Mouse (Mus musculus) G1E (cell line): ENCODE data around the gene Zfp37.

Source experiments
- CTCF ChIP-seq: IDR thresholded peaks from 2 replicates; pipeline ENCODE4 v1.5.1; 2012; ENCODE audit warnings: low read depth, low read length, inconsistent platforms, mixed read lengths
- GATA1 ChIP-seq: IDR thresholded peaks from 2 replicates; pipeline ENCODE4 v1.6.1; 2012; ENCODE audit warnings: borderline replicate concordance, low read length, inconsistent platforms, mixed read lengths
- GATA2 ChIP-seq: IDR thresholded peaks from 2 replicates; pipeline ENCODE4 v1.6.1; 2012; ENCODE audit warnings: low read depth, low read length, inconsistent platforms, borderline replicate concordance
- POLR2AphosphoS5 ChIP-seq: IDR thresholded peaks from 2 replicates; pipeline ENCODE4 v1.6.1; 2012; ENCODE audit warnings: low read depth, low read length, inconsistent platforms; ENCODE audit not compliant: insufficient replicate concordance
- TAL1 ChIP-seq: conservative IDR thresholded peaks from 2 replicates; pipeline ENCODE4 v1.6.1; 2012; ENCODE audit warnings: low read depth, low read length, inconsistent platforms, mixed read lengths

GRCm38 (mm10) chr4:62230153-62230552 lies 694 bp downstream of the Zfp37 start:
- TF ChIP-seq CTCF (no peak), GATA2 (no peak), GATA1 (no peak), POLR2AphosphoS5 (no peak), TAL1 (no peak)
